Mouse (Mus musculus) heart, embryonic 12.5 days (tissue): Measurements from ENCODE around the gene Fuz. TPM values are rescaled to one million over a fixed set of nuclear protein-coding genes. Genes with fewer than 3 reads are reported as not detected.
A peak's percentile ranks its signal among the peaks of the same experiment; 100 is the strongest.

Experiments used
- ATAC-seq: fragments of 200-750 bp; cut with Nextera tagmentation; 2 replicates; pipeline ENCODE4 v1.8.0; 2017; ENCODE audit warnings: moderate TSS enrichment, moderate library complexity; ENCODE audit not compliant: insufficient number of reproducible peaks, low FRiP score
- H3K27ac ChIP-seq: fragments of 300-500 bp; sonication (generic); 2 replicates; pipeline ENCODE4 v1.5.1; 2016; ENCODE audit warnings: mild to moderate bottlenecking, moderate library complexity; ENCODE audit not compliant: poor library complexity, severe bottlenecking
- H3K27me3 ChIP-seq: fragments of 300-500 bp; sonication (generic); replicated peaks from 2 replicates; pipeline ENCODE4 v1.6.1; 2016; ENCODE audit warnings: mild to moderate bottlenecking, moderate library complexity
- H3K36me3 ChIP-seq: fragments of 300-500 bp; sonication (generic); 2 replicates; pipeline ENCODE4 v1.6.1; 2016; ENCODE audit warnings: mild to moderate bottlenecking, moderate library complexity
- H3K4me1 ChIP-seq: fragments of 300-500 bp; sonication (generic); replicated peaks from 2 replicates; pipeline ENCODE4 v1.6.1; 2016; ENCODE audit warnings: mild to moderate bottlenecking
- H3K4me2 ChIP-seq: fragments of 300-500 bp; sonication (generic); 2 replicates; pipeline ENCODE4 v1.6.1; 2016; ENCODE audit warnings: mild to moderate bottlenecking, moderate library complexity
- H3K4me3 ChIP-seq: fragments of 300-500 bp; sonication (generic); 2 replicates; pipeline ENCODE4 v1.5.1; 2016; ENCODE audit warnings: mild to moderate bottlenecking
- H3K9ac ChIP-seq: fragments of 300-500 bp; sonication (generic); 2 replicates; pipeline ENCODE4 v1.6.1; 2016; ENCODE audit warnings: mild to moderate bottlenecking, moderate library complexity
- H3K9me3 ChIP-seq: fragments of 300-500 bp; sonication (generic); replicated peaks from 2 replicates; pipeline ENCODE4 v1.6.1; 2016; ENCODE audit warnings: mild to moderate bottlenecking, moderate library complexity
- WGBS: fragments of 180-500 bp; shearing (Covaris S2); methylation state at CpG from one replicate; pipeline ENCODE4 v1.1.7; 2016; 5-methylcytosine and 5-hydroxymethylcytosine counted together
- polyA plus RNA-seq: library from polyadenylated mRNA; unstranded; fragments of >200 nt; fragmentation: Nextera tagmentation; extraction: Ambion mirVana; gene quantifications from 2 replicates; pipeline ENCODE4 v1.2.1, GENCODE M21; 2016

The Fuz gene
- polyA plus RNA-seq, 1 experiment from 2014 or later: 12.6 TPM

- 93% methylated on average over 2 of the region's 2 CpGs for WGBS
- Histone ChIP-seq H3K27me3 (no peaks in the 10 kb centered on the region), H3K4me1 (peaks cover 66% of the 10 kb centered on the region), H3K36me3 (peaks cover 21% of the 10 kb centered on the region), H3K9ac (no peak overlapping the region), H3K4me3 (no peak overlapping the region), H3K4me2 (no peak overlapping the region; the same call in 1 of the 2 replicates), H3K9me3 (no peaks in the 10 kb centered on the region), H3K27ac (no peak overlapping the region)
- ATAC-seq: no peak
These were observed 42.8 kb upstream of the Fuz start for GRCm38 (mm10) chr7:44853065-44853464.

- Histone ChIP-seq H3K4me2 (peak overlapping the region; percentile 82), H3K36me3 (peaks cover 21% of the 10 kb centered on the region), H3K4me3 (peak overlapping the region; percentile 52), H3K27ac (peak overlapping the region; percentile 97), H3K9ac (peak overlapping the region; percentile 77), H3K27me3 (no peaks in the 10 kb centered on the region), H3K9me3 (no peaks in the 10 kb centered on the region), H3K4me1 (peaks cover 70% of the 10 kb centered on the region)
- ATAC-seq: peak; percentile 13
- WGBS: 33% methylated on average over 26 of the region's 26 CpGs
These were observed 42.1 kb upstream of the Fuz start for GRCm38 (mm10) chr7:44853596-44854355.

DNA sequence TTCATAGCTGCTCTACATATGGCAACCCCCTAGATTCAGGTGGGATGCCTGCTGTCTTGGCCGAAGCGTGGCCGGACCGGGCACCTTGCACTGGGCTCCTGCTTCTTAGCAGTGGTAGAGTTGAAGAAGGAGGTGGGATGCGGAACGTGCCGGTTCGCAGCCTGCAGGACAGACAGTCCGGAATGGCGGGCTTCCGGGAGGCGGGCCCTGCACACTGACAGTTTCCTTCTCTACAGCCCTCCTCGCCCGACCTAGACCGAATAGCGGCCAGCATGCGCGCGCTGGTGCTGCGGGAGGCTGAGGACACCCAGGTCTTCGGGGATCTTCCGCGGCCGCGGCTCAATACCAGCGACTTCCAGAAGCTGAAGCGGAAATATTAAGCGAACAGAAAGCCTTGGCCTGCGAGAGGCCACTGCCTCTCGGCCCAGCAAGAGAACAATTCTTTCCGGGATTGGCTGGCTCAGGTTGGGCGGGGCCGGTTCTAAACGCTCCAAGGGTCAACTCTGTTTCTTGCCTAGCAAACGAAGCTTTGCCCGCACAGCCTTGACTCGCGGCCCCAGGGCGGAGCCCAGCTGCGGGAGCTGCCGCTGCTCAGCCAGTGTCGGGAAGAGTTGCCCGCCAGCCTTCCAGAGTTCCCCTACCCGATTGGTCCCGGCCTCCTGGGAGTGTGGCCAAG lies 41.4 kb upstream of the Fuz start:
- Histone ChIP-seq H3K9ac (peak overlapping the region; percentile 77), H3K36me3 (peaks cover 21% of the 10 kb centered on the region), H3K4me3 (peak overlapping the region; percentile 52), H3K27ac (peak overlapping the region; percentile 97), H3K9me3 (no peaks in the 10 kb centered on the region), H3K27me3 (no peaks in the 10 kb centered on the region), H3K4me2 (peak overlapping the region; percentile 82), H3K4me1 (peaks cover 70% of the 10 kb centered on the region)
- under 1% methylated on average over 45 of the region's 45 CpGs for WGBS
- peak; percentile 64 for ATAC-seq

- no peaks in the 10 kb centered on the region for H3K9me3 ChIP-seq
- peak overlapping the region; percentile 77 for H3K9ac ChIP-seq
- H3K36me3 ChIP-seq: peaks cover 25% of the 10 kb centered on the region
- peak overlapping the region; percentile 82 for H3K4me2 ChIP-seq
- H3K27ac ChIP-seq: peak overlapping the region; percentile 97
- peak overlapping the region; percentile 52 for H3K4me3 ChIP-seq
- peaks cover 70% of the 10 kb centered on the region for H3K4me1 ChIP-seq
- no peaks in the 10 kb centered on the region for H3K27me3 ChIP-seq
- ATAC-seq: no peak
- whole genome bisulfite sequencing: 46% methylated on average over 10 of the region's 10 CpGs
These were observed 40.8 kb upstream of the Fuz start for GRCm38 (mm10) chr7:44855036-44855435.

DNA sequence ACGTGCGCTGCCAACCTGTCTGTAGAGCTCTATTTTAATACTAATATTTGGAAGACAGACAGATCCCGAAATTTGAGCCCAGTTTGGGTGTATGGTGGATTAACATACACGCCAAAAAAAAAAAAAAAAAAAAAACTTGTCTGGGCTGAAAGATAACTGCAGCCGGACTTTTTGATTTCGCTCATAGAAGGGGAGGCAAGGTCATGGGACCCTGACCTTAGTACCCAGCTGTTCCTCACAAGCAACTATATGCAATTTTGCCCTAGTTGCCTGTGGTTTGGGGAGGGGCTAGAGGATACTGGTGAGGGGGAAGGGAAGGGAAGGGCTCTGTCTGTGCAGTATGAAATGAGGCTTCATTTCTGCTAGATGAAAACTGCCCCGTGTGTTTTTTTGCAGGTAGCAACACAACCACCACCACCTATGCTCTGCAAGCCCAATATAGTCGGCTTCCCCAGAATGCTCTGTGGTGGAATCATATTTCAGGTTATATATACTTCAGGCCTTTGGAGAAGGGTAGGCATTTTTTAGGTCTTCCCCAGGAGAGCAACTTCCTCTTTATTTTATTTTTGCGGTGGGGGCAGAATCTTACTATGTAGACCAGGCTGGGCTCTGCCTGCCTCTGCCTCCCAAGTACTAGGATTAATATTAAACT lies 39.5 kb upstream of the Fuz start:
- Histone ChIP-seq H3K27ac (peak overlapping the region; percentile 86), H3K9ac (no peak overlapping the region; the same call in 1 of the 2 replicates), H3K4me3 (peak overlapping the region; percentile 66), H3K4me1 (peaks cover 67% of the 10 kb centered on the region), H3K4me2 (peak overlapping the region; percentile 95), H3K9me3 (no peaks in the 10 kb centered on the region), H3K36me3 (peaks cover 29% of the 10 kb centered on the region), H3K27me3 (no peaks in the 10 kb centered on the region)
- no peak for ATAC-seq
- 57% methylated on average over 9 of the region's 9 CpGs for WGBS

DNA sequence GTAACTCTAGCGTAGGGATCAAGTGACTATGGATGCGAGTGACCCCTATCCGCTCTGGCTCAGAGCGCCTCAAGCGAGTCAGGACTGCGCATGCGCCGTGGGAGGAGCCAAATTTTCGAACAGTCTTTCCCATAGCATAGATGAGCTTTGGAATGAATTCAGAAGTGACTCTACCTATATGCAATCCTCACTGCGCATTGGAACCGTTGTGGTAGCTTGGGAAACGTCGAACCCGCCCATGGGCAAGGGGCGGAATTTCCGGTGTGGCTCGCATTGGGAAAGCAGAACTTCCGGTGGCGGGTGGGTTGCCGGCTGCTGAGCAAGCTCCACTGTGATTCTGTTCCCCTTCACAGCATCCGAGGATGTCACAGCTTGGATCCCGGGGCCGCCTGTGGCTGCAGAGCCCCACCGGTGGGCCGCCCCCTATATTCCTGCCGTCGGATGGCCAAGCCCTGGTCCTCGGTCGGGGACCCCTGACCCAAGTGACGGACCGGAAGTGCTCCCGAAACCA lies 38.8 kb upstream of the Fuz start, which contains the start of gene Pnkp:
Gene Pnkp, plus strand, starts transcription at position 98 of the 511 bp plus-strand sequence.
- peak; percentile 31; the same call in 1 of the 2 replicates for ATAC-seq
- Histone ChIP-seq H3K4me2 (peak within 1 kb of the TSS; percentile 95), H3K36me3 (peaks cover 29% of the 10 kb centered on the region), H3K27ac (peak within 1 kb of the TSS; percentile 86), H3K9me3 (no peaks in the 10 kb centered on the region), H3K9ac (peak within 1 kb of the TSS; percentile 82), H3K4me1 (peaks cover 63% of the 10 kb centered on the region), H3K27me3 (no peaks in the 10 kb centered on the region), H3K4me3 (peak within 1 kb of the TSS; percentile 66)
- under 1% methylated on average over 32 of the region's 32 CpGs for WGBS

- ATAC-seq: no peak
- WGBS: 24% methylated on average over 8 of the region's 8 CpGs
- peak overlapping the region; percentile 95 for H3K4me2 ChIP-seq
- H3K4me3 ChIP-seq: peak overlapping the region; percentile 66
- H3K27ac ChIP-seq: peak overlapping the region; percentile 86; the same call in 1 of the 2 replicates
- H3K27me3 ChIP-seq: no peaks in the 10 kb centered on the region
- no peaks in the 10 kb centered on the region for H3K9me3 ChIP-seq
- peaks cover 56% of the 10 kb centered on the region for H3K4me1 ChIP-seq
- peak overlapping the region; percentile 82 for H3K9ac ChIP-seq
- peaks cover 30% of the 10 kb centered on the region for H3K36me3 ChIP-seq
These were observed 38.0 kb upstream of the Fuz start for GRCm38 (mm10) chr7:44857905-44858304.

DNA sequence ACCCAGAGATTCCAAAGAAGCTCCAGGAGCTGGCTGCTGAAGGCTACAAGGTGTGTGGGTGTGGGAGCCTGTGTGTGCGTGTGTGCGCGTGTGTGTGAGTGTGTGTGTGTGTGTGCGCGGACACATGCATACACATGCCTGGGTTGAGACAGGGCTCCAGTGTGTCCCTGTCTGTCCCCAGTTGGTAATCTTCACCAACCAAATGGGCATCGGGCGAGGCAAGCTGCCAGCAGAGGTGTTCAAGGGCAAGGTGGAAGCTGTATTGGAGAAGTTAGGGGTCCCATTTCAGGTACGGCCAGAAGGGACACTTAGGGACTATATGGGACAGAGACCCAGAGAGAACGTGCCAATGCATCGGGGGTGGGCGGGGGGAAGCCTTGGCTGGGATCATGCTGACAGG lies 36.0 kb upstream of the Fuz start:
- no peaks in the 10 kb centered on the region for H3K27me3 ChIP-seq
- H3K4me2 ChIP-seq: no peak overlapping the region
- no peak overlapping the region for H3K4me3 ChIP-seq
- H3K27ac ChIP-seq: no peak overlapping the region
- 90% methylated on average over 11 of the region's 11 CpGs for WGBS
- no peak for ATAC-seq
- H3K9ac ChIP-seq: no peak overlapping the region
- H3K9me3 ChIP-seq: no peaks in the 10 kb centered on the region
- peaks cover 45% of the 10 kb centered on the region for H3K36me3 ChIP-seq
- H3K4me1 ChIP-seq: peaks cover 53% of the 10 kb centered on the region

DNA sequence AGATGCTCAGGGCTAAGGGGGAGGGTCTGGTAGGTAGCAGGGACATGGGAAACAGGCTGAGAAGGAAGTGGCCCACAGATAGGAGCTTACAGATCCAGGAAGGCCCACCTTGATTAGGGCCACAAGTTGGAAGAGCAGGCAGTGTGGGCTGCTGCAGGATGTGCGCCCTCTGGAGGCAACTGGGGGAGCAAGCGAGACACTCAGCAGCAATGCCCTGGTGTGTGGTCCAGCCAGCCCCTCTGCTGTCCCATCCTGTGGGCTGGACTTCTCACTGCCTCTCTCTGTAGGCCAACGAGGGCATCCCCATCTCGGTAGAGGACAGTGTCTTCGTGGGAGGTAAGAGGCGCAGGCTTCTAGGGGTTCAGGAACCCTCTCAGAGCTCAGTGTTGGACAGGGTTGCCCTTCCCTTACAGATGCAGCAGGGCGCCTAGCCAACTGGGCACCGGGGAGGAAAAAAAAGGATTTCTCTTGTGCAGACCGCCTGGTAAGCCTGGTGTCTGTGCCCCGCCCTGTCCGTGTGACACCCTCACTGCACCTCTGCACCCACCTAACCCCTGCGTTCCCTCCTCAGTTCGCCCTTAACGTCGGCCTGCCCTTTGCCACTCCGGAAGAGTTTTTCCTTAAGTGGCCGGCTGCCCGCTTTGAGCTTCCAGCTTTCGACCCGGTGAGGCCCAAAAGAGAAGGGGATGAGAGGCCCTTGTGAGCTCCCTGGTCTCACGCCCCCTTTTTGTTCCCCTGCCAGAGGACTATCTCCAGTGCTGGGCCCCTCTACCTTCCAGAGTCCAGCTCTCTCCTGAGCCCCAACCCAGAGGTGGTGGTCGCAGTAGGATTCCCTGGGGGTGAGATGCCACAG lies 35.1 kb upstream of the Fuz start:
- no peak overlapping the region for H3K4me3 ChIP-seq
- H3K9me3 ChIP-seq: no peaks in the 10 kb centered on the region
- no peak overlapping the region for H3K4me2 ChIP-seq
- H3K36me3 ChIP-seq: peaks cover 52% of the 10 kb centered on the region
- H3K4me1 ChIP-seq: peaks cover 53% of the 10 kb centered on the region
- no peaks in the 10 kb centered on the region for H3K27me3 ChIP-seq
- no peak for ATAC-seq
- no peak overlapping the region for H3K27ac ChIP-seq
- no peak overlapping the region for H3K9ac ChIP-seq
- WGBS: 62% methylated on average over 22 of the region's 22 CpGs

GRCm38 (mm10) chr7:44861429-44861816 lies 34.5 kb upstream of the Fuz start:
- Histone ChIP-seq H3K4me1 (peaks cover 54% of the 10 kb centered on the region), H3K27ac (no peak overlapping the region), H3K27me3 (no peaks in the 10 kb centered on the region), H3K36me3 (peaks cover 52% of the 10 kb centered on the region), H3K4me2 (no peak overlapping the region), H3K9ac (no peak overlapping the region), H3K9me3 (no peaks in the 10 kb centered on the region), H3K4me3 (no peak overlapping the region)
- ATAC-seq: no peak
- WGBS: 84% methylated on average over 14 of the region's 14 CpGs
